Mouse (Mus musculus) forebrain, embryonic 12.5 days (tissue): Measurements from ENCODE around the gene Bend3. TPM values are rescaled to one million over a fixed set of nuclear protein-coding genes. Genes with fewer than 3 reads are reported as not detected.

Experiments
- ATAC-seq: fragments of 200-750 bp; cut with Nextera tagmentation; 2 replicates; pipeline ENCODE4 v1.8.0; 2017; ENCODE audit warnings: moderate TSS enrichment; ENCODE audit not compliant: low FRiP score
- H3K27ac ChIP-seq: fragments of 300-500 bp; sonication (generic); 2 replicates; pipeline ENCODE4 v1.5.1; 2016; ENCODE audit warnings: mild to moderate bottlenecking
- H3K27me3 ChIP-seq: fragments of 300-500 bp; sonication (generic); 2 replicates; pipeline ENCODE4 v1.6.1; 2016; ENCODE audit warnings: mild to moderate bottlenecking
- H3K36me3 ChIP-seq: fragments of 300-500 bp; sonication (generic); replicated peaks from 2 replicates; pipeline ENCODE4 v1.6.1; 2016; ENCODE audit warnings: mild to moderate bottlenecking
- H3K4me1 ChIP-seq: fragments of 300-500 bp; sonication (generic); 2 replicates; pipeline ENCODE4 v1.6.1; 2016
- H3K4me2 ChIP-seq: fragments of 300-500 bp; sonication (generic); 2 replicates; pipeline ENCODE4 v1.6.1; 2016; ENCODE audit warnings: mild to moderate bottlenecking, moderate library complexity
- H3K4me3 ChIP-seq: fragments of 300-500 bp; sonication (generic); replicated peaks from 2 replicates; pipeline ENCODE4 v1.5.1; 2016; ENCODE audit warnings: mild to moderate bottlenecking
- H3K9ac ChIP-seq: fragments of 300-500 bp; sonication (generic); 2 replicates; pipeline ENCODE4 v1.6.1; 2016; ENCODE audit warnings: mild to moderate bottlenecking
- H3K9me3 ChIP-seq: fragments of 300-500 bp; sonication (generic); 2 replicates; pipeline ENCODE4 v1.6.1; 2016
- WGBS: fragments of 180-500 bp; shearing (Covaris S2); methylation state at CpG from one replicate; pipeline ENCODE4 v1.1.7; 2016; 5-methylcytosine and 5-hydroxymethylcytosine counted together
- polyA plus RNA-seq: library from polyadenylated mRNA; unstranded; fragments of >200 nt; fragmentation: Nextera tagmentation; extraction: Ambion mirVana; gene quantifications from 2 replicates; pipeline ENCODE4 v1.2.1, GENCODE M21; 2016

Bend3 gene
- polyA plus RNA-seq, 1 experiment from 2014 or later: 7.5 TPM

GRCm38 (mm10) chr10:43541153-43541544 is 62.5 kb downstream of the Bend3 start:
- Histone ChIP-seq H3K4me3 (peak overlapping the region; percentile 90), H3K9me3 (no peaks in the 10 kb centered on the region), H3K27ac (no peak overlapping the region), H3K4me2 (peak overlapping the region; percentile 67), H3K9ac (peak overlapping the region; percentile 87; the same call in 1 of the 2 replicates), H3K36me3 (peaks cover 4% of the 10 kb centered on the region), H3K4me1 (peaks cover 12% of the 10 kb centered on the region), H3K27me3 (no peaks in the 10 kb centered on the region)
- 60% methylated on average over 7 of the region's 8 CpGs for WGBS
- ATAC-seq: peak; percentile 21; the same call in 1 of the 2 replicates

- H3K4me3 ChIP-seq: no peak overlapping the region
- no peak overlapping the region for H3K4me2 ChIP-seq
- no peaks in the 10 kb centered on the region for H3K27me3 ChIP-seq
- no peak overlapping the region for H3K9ac ChIP-seq
- no peaks in the 10 kb centered on the region for H3K36me3 ChIP-seq
- H3K27ac ChIP-seq: no peak overlapping the region
- peaks cover 6% of the 10 kb centered on the region; the same call in 1 of the 2 replicates for H3K9me3 ChIP-seq
- WGBS: 58% methylated on average over 5 of the region's 5 CpGs
- H3K4me1 ChIP-seq: peaks cover 4% of the 10 kb centered on the region; the same call in 1 of the 2 replicates
- ATAC-seq: no peak
Observed at GRCm38 (mm10) chr10:43549411-43549810, 70.8 kb downstream of the Bend3 start.

GRCm38 (mm10) chr10:43550923-43551322 is 72.3 kb downstream of the Bend3 start:
- 38% methylated on average over 3 of the region's 3 CpGs for WGBS
- no peak for ATAC-seq
- Histone ChIP-seq H3K27me3 (no peaks in the 10 kb centered on the region), H3K36me3 (no peaks in the 10 kb centered on the region), H3K27ac (no peak overlapping the region), H3K4me2 (no peak overlapping the region), H3K4me3 (no peak overlapping the region), H3K4me1 (peaks cover 4% of the 10 kb centered on the region; the same call in 1 of the 2 replicates), H3K9me3 (peaks cover 6% of the 10 kb centered on the region; the same call in 1 of the 2 replicates), H3K9ac (no peak overlapping the region)

GRCm38 (mm10) chr10:43551388-43551787 is 72.8 kb downstream of the Bend3 start:
- no peaks in the 10 kb centered on the region for H3K36me3 ChIP-seq
- no peak overlapping the region for H3K4me3 ChIP-seq
- no peak overlapping the region for H3K27ac ChIP-seq
- H3K9me3 ChIP-seq: peaks cover 6% of the 10 kb centered on the region; the same call in 1 of the 2 replicates
- no peaks in the 10 kb centered on the region for H3K27me3 ChIP-seq
- no peak for ATAC-seq
- no peak overlapping the region for H3K9ac ChIP-seq
- WGBS: 38% methylated on average over 3 of the region's 3 CpGs
- no peak overlapping the region for H3K4me2 ChIP-seq
- H3K4me1 ChIP-seq: peaks cover 4% of the 10 kb centered on the region; the same call in 1 of the 2 replicates

GRCm38 (mm10) chr10:43557630-43558165 is 79.1 kb downstream of the Bend3 start:
- Histone ChIP-seq H3K27ac (no peak overlapping the region), H3K27me3 (no peaks in the 10 kb centered on the region), H3K4me1 (no peaks in the 10 kb centered on the region), H3K36me3 (no peaks in the 10 kb centered on the region), H3K4me2 (no peak overlapping the region), H3K9ac (no peak overlapping the region), H3K4me3 (no peak overlapping the region), H3K9me3 (peaks cover 6% of the 10 kb centered on the region; the same call in 1 of the 2 replicates)
- no peak for ATAC-seq
- WGBS: 89% methylated on average over 5 of the region's 5 CpGs

GRCm38 (mm10) chr10:43559313-43559712 is 80.7 kb downstream of the Bend3 start:
- WGBS: 83% methylated on average over 11 of the region's 11 CpGs
- no peak overlapping the region for H3K4me2 ChIP-seq
- no peak overlapping the region for H3K27ac ChIP-seq
- no peaks in the 10 kb centered on the region for H3K27me3 ChIP-seq
- no peak overlapping the region for H3K4me3 ChIP-seq
- H3K9me3 ChIP-seq: no peaks in the 10 kb centered on the region
- ATAC-seq: no peak
- H3K4me1 ChIP-seq: no peaks in the 10 kb centered on the region
- H3K36me3 ChIP-seq: no peaks in the 10 kb centered on the region
- H3K9ac ChIP-seq: no peak overlapping the region

GRCm38 (mm10) chr10:43560765-43561164 is 82.1 kb downstream of the Bend3 start:
- 32% methylated on average over 2 of the region's 2 CpGs for WGBS
- no peaks in the 10 kb centered on the region for H3K27me3 ChIP-seq
- H3K4me1 ChIP-seq: no peaks in the 10 kb centered on the region
- no peak for ATAC-seq
- no peak overlapping the region for H3K9ac ChIP-seq
- H3K4me2 ChIP-seq: no peak overlapping the region
- H3K27ac ChIP-seq: no peak overlapping the region
- H3K4me3 ChIP-seq: no peak overlapping the region
- no peaks in the 10 kb centered on the region for H3K9me3 ChIP-seq
- no peaks in the 10 kb centered on the region for H3K36me3 ChIP-seq

GRCm38 (mm10) chr10:43561311-43561710 is 82.7 kb downstream of the Bend3 start:
- Histone ChIP-seq H3K9ac (no peak overlapping the region), H3K9me3 (no peaks in the 10 kb centered on the region), H3K27ac (no peak overlapping the region), H3K36me3 (no peaks in the 10 kb centered on the region), H3K4me2 (no peak overlapping the region), H3K27me3 (no peaks in the 10 kb centered on the region), H3K4me3 (no peak overlapping the region), H3K4me1 (no peaks in the 10 kb centered on the region)
- ATAC-seq: no peak
- WGBS: 90% methylated on average over 2 of the region's 2 CpGs

Other genes starting within 250 kb of the Bend3 start
- gene Gm9803, start 45.3 kb downstream of the Bend3 start, polyA plus RNA-seq: 14.1 and 17.0 TPM in 2 replicates
- 60.8 and 63.4 TPM in 2 replicates for gene 1700021F05Rik, start 62.2 kb downstream of the Bend3 start, polyA plus RNA-seq
- gene Cd24a, start 99.5 kb downstream of the Bend3 start, polyA plus RNA-seq: 501 and 537 TPM in 2 replicates